Mouse (Mus musculus) embryonic facial prominence, embryonic 10.5 days (tissue): ENCODE data around the gene Ehmt2. TPM values are rescaled to one million over a fixed set of nuclear protein-coding genes. Genes with fewer than 3 reads are reported as not detected.
A peak's percentile ranks its signal among the peaks of the same experiment; 100 is the strongest.

ENCODE experiments used
- DNase-seq: peaks from one replicate; pipeline ENCODE4 v3.0.0-alpha.2; 2017; ENCODE audit warnings: low spot score
- H3K27ac ChIP-seq: fragments of 300-500 bp; sonication (generic); replicated peaks from 2 replicates; pipeline ENCODE4 v1.5.1; 2016; ENCODE audit warnings: mild to moderate bottlenecking
- H3K27me3 ChIP-seq: fragments of 300-500 bp; sonication (generic); replicated peaks from 2 replicates; pipeline ENCODE4 v1.6.1; 2016; ENCODE audit warnings: low read depth, mild to moderate bottlenecking; ENCODE audit not compliant: poor library complexity, severe bottlenecking
- H3K36me3 ChIP-seq: fragments of 300-500 bp; sonication (generic); replicated peaks from 2 replicates; pipeline ENCODE4 v1.6.1; 2016; ENCODE audit warnings: mild to moderate bottlenecking, moderate library complexity
- H3K4me1 ChIP-seq: fragments of 300-500 bp; sonication (generic); 2 replicates; pipeline ENCODE4 v1.6.1; 2016
- H3K4me3 ChIP-seq: fragments of 300-500 bp; sonication (generic); 2 replicates; pipeline ENCODE4 v1.5.1; 2016; ENCODE audit warnings: mild to moderate bottlenecking, moderate library complexity
- H3K9me3 ChIP-seq: fragments of 300-500 bp; sonication (generic); 2 replicates; pipeline ENCODE4 v1.6.1; 2016; ENCODE audit warnings: mild to moderate bottlenecking
- WGBS: fragments of 180-500 bp; shearing (Covaris S2); methylation state at CpG from one replicate; pipeline ENCODE4 v1.1.7; 2016; 5-methylcytosine and 5-hydroxymethylcytosine counted together
- polyA plus RNA-seq: library from polyadenylated mRNA; unstranded; fragments of >200 nt; fragmentation: Nextera tagmentation; extraction: Ambion mirVana; gene quantifications from 2 replicates; pipeline ENCODE4 v1.2.1, GENCODE M21; 2016

Gene Ehmt2
- polyA plus RNA-seq = 96.5 and 103 TPM in 2 replicates

- Histone ChIP-seq H3K27me3 (no peaks in the 10 kb centered on the region), H3K4me3 (peak within 1 kb of the TSS; percentile 99), H3K27ac (peak within 1 kb of the TSS; percentile 100), H3K36me3 (peaks cover 42% of the 10 kb centered on the region), H3K9me3 (peaks cover 4% of the 10 kb centered on the region; the same call in 1 of the 2 replicates), H3K4me1 (peaks cover 59% of the 10 kb centered on the region)
- DNase-seq = peak; percentile 90
- WGBS = under 1% methylated on average over 43 of the region's 44 CpGs
Measured at GRCm38 (mm10) chr17:34898160-34898586, at the start of gene Ehmt2, which contains the start of gene C2. Gene Ehmt2 (plus strand): TSS chr17:34898469. Gene C2 (minus strand): TSS chr17:34898265.

- WGBS = under 1% methylated on average over 65 of the region's 65 CpGs
- Histone ChIP-seq H3K9me3 (no peaks in the 10 kb centered on the region), H3K36me3 (peaks cover 65% of the 10 kb centered on the region), H3K4me1 (peaks cover 32% of the 10 kb centered on the region), H3K4me3 (peak within 1 kb of the TSS; percentile 93), H3K27ac (peak within 1 kb of the TSS; percentile 91), H3K27me3 (no peaks in the 10 kb centered on the region)
- peak; percentile 99 for DNase-seq
Measured at GRCm38 (mm10) chr17:34849722-34850516, 48.4 kb upstream of the Ehmt2 start, which contains the start of the genes Skiv2l and Nelfe. Gene Skiv2l (minus strand): TSS chr17:34850210. Gene Nelfe (plus strand): TSS chr17:34850391.

GRCm38 (mm10) chr17:34850517-34851125 lies 47.6 kb upstream of the Ehmt2 start:
- 2% methylated on average over 25 of the region's 25 CpGs for WGBS
- peaks cover 32% of the 10 kb centered on the region for H3K4me1 ChIP-seq
- no peak for DNase-seq
- peaks cover 65% of the 10 kb centered on the region for H3K36me3 ChIP-seq
- H3K27me3 ChIP-seq = no peaks in the 10 kb centered on the region
- peak overlapping the region; percentile 93 for H3K4me3 ChIP-seq
- H3K27ac ChIP-seq = peak overlapping the region; percentile 91
- no peaks in the 10 kb centered on the region for H3K9me3 ChIP-seq

GRCm38 (mm10) chr17:34853511-34853910 lies 44.8 kb upstream of the Ehmt2 start:
- no peak for DNase-seq
- no peak overlapping the region for H3K4me3 ChIP-seq
- no peak overlapping the region for H3K27ac ChIP-seq
- peaks cover 32% of the 10 kb centered on the region for H3K4me1 ChIP-seq
- H3K36me3 ChIP-seq = peaks cover 65% of the 10 kb centered on the region
- no peaks in the 10 kb centered on the region for H3K9me3 ChIP-seq
- WGBS = 60% methylated on average over 8 of the region's 8 CpGs
- no peaks in the 10 kb centered on the region for H3K27me3 ChIP-seq

- Histone ChIP-seq H3K4me3 (no peak overlapping the region), H3K9me3 (no peaks in the 10 kb centered on the region), H3K27ac (no peak overlapping the region), H3K36me3 (peaks cover 70% of the 10 kb centered on the region), H3K27me3 (no peaks in the 10 kb centered on the region), H3K4me1 (peaks cover 24% of the 10 kb centered on the region)
- no peak for DNase-seq
- 78% methylated on average over 3 of the region's 3 CpGs for WGBS
Measured at GRCm38 (mm10) chr17:34854761-34855160, 43.5 kb upstream of the Ehmt2 start.

- Histone ChIP-seq H3K4me3 (no peak overlapping the region), H3K36me3 (peaks cover 70% of the 10 kb centered on the region), H3K4me1 (peaks cover 23% of the 10 kb centered on the region), H3K9me3 (no peaks in the 10 kb centered on the region), H3K27ac (no peak overlapping the region), H3K27me3 (no peaks in the 10 kb centered on the region)
- WGBS = 45% methylated on average over 3 of the region's 3 CpGs
- DNase-seq = peak; percentile 59
Measured at GRCm38 (mm10) chr17:34855825-34856224, 42.4 kb upstream of the Ehmt2 start.

- H3K27ac ChIP-seq = no peak overlapping the region
- no peak for DNase-seq
- no peak overlapping the region for H3K4me3 ChIP-seq
- H3K9me3 ChIP-seq = no peaks in the 10 kb centered on the region
- 0 out of 2 replicates have a peak, but pooled peaks cover 8% of the 10 kb centered on the region for H3K27me3 ChIP-seq
- peaks cover 51% of the 10 kb centered on the region for H3K36me3 ChIP-seq
- no peaks in the 10 kb centered on the region; the same call in 1 of the 2 replicates for H3K4me1 ChIP-seq
- WGBS = 87% methylated on average over 4 of the region's 4 CpGs
Measured at GRCm38 (mm10) chr17:34858670-34859069, 39.6 kb upstream of the Ehmt2 start.

- peaks cover 33% of the 10 kb centered on the region for H3K36me3 ChIP-seq
- no peak for DNase-seq
- H3K27me3 ChIP-seq = 0 out of 2 replicates have a peak, but pooled peaks cover 8% of the 10 kb centered on the region
- no peak overlapping the region for H3K27ac ChIP-seq
- no peaks in the 10 kb centered on the region for H3K4me1 ChIP-seq
- H3K9me3 ChIP-seq = no peaks in the 10 kb centered on the region
- no peak overlapping the region for H3K4me3 ChIP-seq
- WGBS = 86% methylated on average over 9 of the region's 9 CpGs
Measured at GRCm38 (mm10) chr17:34860514-34860913, 37.8 kb upstream of the Ehmt2 start.

GRCm38 (mm10) chr17:34861704-34862415 lies 36.4 kb upstream of the Ehmt2 start:
- H3K36me3 ChIP-seq = peaks cover 19% of the 10 kb centered on the region
- H3K4me1 ChIP-seq = no peaks in the 10 kb centered on the region
- 74% methylated on average over 13 of the region's 13 CpGs for WGBS

GRCm38 (mm10) chr17:34862416-34863081 lies 35.7 kb upstream of the Ehmt2 start, which contains the start of gene Cfb:
Gene Cfb (minus strand): TSS chr17:34862518.
- H3K36me3 ChIP-seq = peaks cover 12% of the 10 kb centered on the region
- H3K4me3 ChIP-seq = no peak within 1 kb of the TSS
- WGBS = 76% methylated on average over 8 of the region's 8 CpGs
- no peaks in the 10 kb centered on the region for H3K9me3 ChIP-seq
- H3K27ac ChIP-seq = no peak within 1 kb of the TSS
- 0 out of 2 replicates have a peak, but pooled peaks cover 8% of the 10 kb centered on the region for H3K27me3 ChIP-seq
- DNase-seq = no peak
- H3K4me1 ChIP-seq = no peaks in the 10 kb centered on the region

More at GRCm38 (mm10) chr17:34861704-34862415, 36.4 kb upstream of the Ehmt2 start:
- H3K9me3 ChIP-seq = no peaks in the 10 kb centered on the region
- no peak for DNase-seq
- 0 out of 2 replicates have a peak, but pooled peaks cover 8% of the 10 kb centered on the region for H3K27me3 ChIP-seq
- H3K4me3 ChIP-seq = no peak overlapping the region
- H3K27ac ChIP-seq = no peak overlapping the region

GRCm38 (mm10) chr17:34865981-34866380 lies 32.3 kb upstream of the Ehmt2 start:
- Histone ChIP-seq H3K4me3 (no peak overlapping the region), H3K9me3 (no peaks in the 10 kb centered on the region), H3K4me1 (no peaks in the 10 kb centered on the region), H3K27me3 (0 out of 2 replicates have a peak, but pooled peaks cover 8% of the 10 kb centered on the region), H3K36me3 (no peaks in the 10 kb centered on the region), H3K27ac (no peak overlapping the region)
- no peak for DNase-seq
- WGBS = 64% methylated on average over 7 of the region's 7 CpGs
